Mouse (Mus musculus): Measurements from ENCODE around the gene Inpp5e. TPM values are rescaled to one million over a fixed set of nuclear protein-coding genes. Genes with fewer than 3 reads are reported as not detected.

The Inpp5e gene
- total RNA-seq (2014; fragmentation: Nextera tagmentation) (19.7 and 23.0 TPM in 2 replicates), total RNA-seq (2017) (7.6 and 8.2 TPM in 2 replicates), polyA plus RNA-seq (2012) (16.0 and 16.2 TPM in 2 replicates)

- ATAC-seq (ENCODE audit: extremely low read depth, insufficient number of reproducible peaks, low FRiP score, poor library complexity, severe bottlenecking) (peak; percentile 61), DNase-seq (ENCODE audit: low spot score) (peak; percentile 91)
- Histone ChIP-seq H3K27me3 (ENCODE audit: insufficient read depth, low read length) (no peaks in the 10 kb centered on the region), H3K4me3 (ENCODE audit: low read depth, low read length) (peak within 1 kb of the TSS; percentile 84), H3K4me1 (ENCODE audit: insufficient read depth, low read depth, low read length) (peaks cover 42% of the 10 kb centered on the region), H3K9me3 (replicated peaks) (no peaks in the 10 kb centered on the region), H3K36me3 (replicated peaks) (peaks cover 84% of the 10 kb centered on the region)
- TF ChIP-seq CTCF (IDR thresholded peaks at IDR 0.05; ENCODE audit: low read depth, low read length) (peak; percentile 81), POLR2AphosphoS5 (IDR thresholded peaks at IDR 0.05; ENCODE audit: insufficient replicate concordance, low read depth, low read length) (no peak)
Observed at GRCm38 (mm10) chr2:26408515-26409356, at the start of gene Inpp5e. TSS of gene Inpp5e (minus strand) at chr2:26409203.

- DNase-seq (ENCODE audit: low spot score) (no peak), ATAC-seq (ENCODE audit: extremely low read depth, insufficient number of reproducible peaks, low FRiP score, poor library complexity, severe bottlenecking) (no peak)
- Histone ChIP-seq H3K9me3 (replicated peaks) (no peaks in the 10 kb centered on the region), H3K27me3 (ENCODE audit: insufficient read depth, low read length) (peaks cover 11% of the 10 kb centered on the region; the same call in 1 of the 2 replicates), H3K36me3 (replicated peaks) (peaks cover 19% of the 10 kb centered on the region), H3K4me1 (ENCODE audit: insufficient read depth, low read depth, low read length) (peaks cover 24% of the 10 kb centered on the region), H3K4me3 (ENCODE audit: low read depth, low read length) (no peak overlapping the region)
- TF ChIP-seq POLR2AphosphoS5 (IDR thresholded peaks at IDR 0.05; ENCODE audit: insufficient replicate concordance, low read depth, low read length) (no peak), GATA1 (IDR thresholded peaks at IDR 0.05; ENCODE audit: borderline replicate concordance, low read length) (no peak), GATA2 (IDR thresholded peaks at IDR 0.05; ENCODE audit: borderline replicate concordance, low read depth, low read length) (no peak), CTCF (IDR thresholded peaks at IDR 0.05; ENCODE audit: low read depth, low read length) (no peak), TAL1 (conservative IDR thresholded peaks at IDR 0.05; ENCODE audit: low read depth, low read length) (no peak)
Observed at GRCm38 (mm10) chr2:26458402-26459124, 49.6 kb upstream of the Inpp5e start.

GRCm38 (mm10) chr2:26449121-26450060 is 40.4 kb upstream of the Inpp5e start:
- peak; percentile 91 for TF ChIP-seq CTCF (IDR thresholded peaks at IDR 0.05; ENCODE audit: low read depth, low read length)
- TF ChIP-seq POLR2AphosphoS5 (IDR thresholded peaks at IDR 0.05; ENCODE audit: insufficient replicate concordance, low read depth, low read length) = no peak
- no peak overlapping the region for H3K4me3 ChIP-seq (ENCODE audit: low read depth, low read length)
- H3K9me3 ChIP-seq (replicated peaks) = no peaks in the 10 kb centered on the region
- H3K27me3 ChIP-seq (ENCODE audit: insufficient read depth, low read length) = no peaks in the 10 kb centered on the region
- peak; percentile 37 for DNase-seq (ENCODE audit: low spot score)
- no peak for ATAC-seq (ENCODE audit: extremely low read depth, insufficient number of reproducible peaks, low FRiP score, poor library complexity, severe bottlenecking)
- H3K36me3 ChIP-seq (replicated peaks) = peaks cover 50% of the 10 kb centered on the region
- peaks cover 22% of the 10 kb centered on the region for H3K4me1 ChIP-seq (ENCODE audit: insufficient read depth, low read depth, low read length)

- no peaks in the 10 kb centered on the region for H3K9me3 ChIP-seq (replicated peaks)
- no peak overlapping the region for H3K4me3 ChIP-seq (ENCODE audit: low read depth, low read length)
- DNase-seq (ENCODE audit: low spot score) (no peak), ATAC-seq (ENCODE audit: extremely low read depth, insufficient number of reproducible peaks, low FRiP score, poor library complexity, severe bottlenecking) (no peak)
- peaks cover 39% of the 10 kb centered on the region for H3K4me1 ChIP-seq (ENCODE audit: insufficient read depth, low read depth, low read length)
- H3K27me3 ChIP-seq (ENCODE audit: insufficient read depth, low read length) = no peaks in the 10 kb centered on the region
- no peak for TF ChIP-seq GATA2 (IDR thresholded peaks at IDR 0.05; ENCODE audit: borderline replicate concordance, low read depth, low read length)
- H3K36me3 ChIP-seq (replicated peaks) = peaks cover 41% of the 10 kb centered on the region
Observed at GRCm38 (mm10) chr2:26447451-26447850, 38.4 kb upstream of the Inpp5e start.

GRCm38 (mm10) chr2:26446671-26447070 is 37.7 kb upstream of the Inpp5e start:
- no peaks in the 10 kb centered on the region for H3K9me3 ChIP-seq (replicated peaks)
- DNase-seq (ENCODE audit: low spot score) (no peak), ATAC-seq (ENCODE audit: extremely low read depth, insufficient number of reproducible peaks, low FRiP score, poor library complexity, severe bottlenecking) (no peak)
- H3K36me3 ChIP-seq (replicated peaks) = peaks cover 42% of the 10 kb centered on the region
- H3K4me3 ChIP-seq (ENCODE audit: low read depth, low read length) = peak overlapping the region; percentile 97; the same call in 1 of the 2 replicates
- peaks cover 39% of the 10 kb centered on the region for H3K4me1 ChIP-seq (ENCODE audit: insufficient read depth, low read depth, low read length)
- TF ChIP-seq TAL1 (conservative IDR thresholded peaks at IDR 0.05; ENCODE audit: low read depth, low read length) (no peak), POLR2AphosphoS5 (IDR thresholded peaks at IDR 0.05; ENCODE audit: insufficient replicate concordance, low read depth, low read length) (no peak), CTCF (IDR thresholded peaks at IDR 0.05; ENCODE audit: low read depth, low read length) (no peak), GATA1 (IDR thresholded peaks at IDR 0.05; ENCODE audit: borderline replicate concordance, low read length) (no peak), GATA2 (IDR thresholded peaks at IDR 0.05; ENCODE audit: borderline replicate concordance, low read depth, low read length) (no peak)
- H3K27me3 ChIP-seq (ENCODE audit: insufficient read depth, low read length) = no peaks in the 10 kb centered on the region
